In genomic region chr9:122865697-122866166, GRCm38 (mm10) we compare ENCODE assay signal across 7 mouse cellular contexts. TPM values are rescaled to one million over a fixed set of nuclear protein-coding genes. Genes with fewer than 3 reads are reported as not detected.
A peak's percentile ranks its signal among the peaks of the same experiment; 100 is the strongest.
DNase-seq lines count a peak whose midpoint lies in the region; ATAC-seq lines count a peak whose summit lies in the region.

TSS of gene Zfp445 (minus strand) at chr9:122866006.

- WGBS in intestine, embryonic 15.5 days: under 1% methylated on average over 34 of the region's 34 CpGs
- WGBS in midbrain, embryonic 10.5 days: under 1% methylated on average over 34 of the region's 34 CpGs

- intact Hi-C loops in gastrocnemius, postnatal 36 days (cut with DNase I): no loop called here
- intact Hi-C loops in left cerebral cortex, postnatal 25 days (cut with DNase I): loop anchor here (5.0 kb wide), 1 partner anchor 87 kb away; the partner anchor contains the start of genes 1110059G10Rik and Kif15

- peak within 1 kb of the TSS; percentile 89 for H3K9ac ChIP-seq in intestine, embryonic 15.5 days

- peak; percentile 95 for ATAC-seq in intestine, embryonic 15.5 days

- H3K27me3 ChIP-seq in intestine, embryonic 15.5 days (replicated peaks): no peaks in the 10 kb centered on the region
- H3K27me3 ChIP-seq in midbrain, embryonic 10.5 days (ENCODE audit: low read depth, poor library complexity, severe bottlenecking): no peaks in the 10 kb centered on the region

- H3K9me3 ChIP-seq in intestine, embryonic 15.5 days: peaks cover 7% of the 10 kb centered on the region; the same call in 1 of the 2 replicates
- H3K9me3 ChIP-seq in midbrain, embryonic 10.5 days (replicated peaks): peaks cover 24% of the 10 kb centered on the region

- H3K27ac ChIP-seq in intestine, embryonic 15.5 days: peak within 1 kb of the TSS; percentile 83
- H3K27ac ChIP-seq in midbrain, embryonic 10.5 days (replicated peaks): peak within 1 kb of the TSS; percentile 96

- H3K36me3 ChIP-seq in intestine, embryonic 15.5 days: peaks cover 16% of the 10 kb centered on the region
- H3K36me3 ChIP-seq in midbrain, embryonic 10.5 days: peaks cover 31% of the 10 kb centered on the region

- H3K4me3 ChIP-seq in intestine, embryonic 15.5 days (replicated peaks): peak within 1 kb of the TSS; percentile 91
- peak within 1 kb of the TSS; percentile 90 for H3K4me3 ChIP-seq in midbrain, embryonic 10.5 days

- H3K4me2 ChIP-seq in intestine, embryonic 15.5 days (replicated peaks): peak within 1 kb of the TSS; percentile 66

- peak; percentile 90 for DNase-seq in adrenal gland, adult 2 months
- DNase-seq in embryo, embryonic 11.5 days (ENCODE audit: low read depth, low spot score): peak; percentile 79
- DNase-seq in gastrocnemius, postnatal 36 days: peak; percentile 63 to 71
- DNase-seq in left cerebral cortex, postnatal 25 days (ENCODE audit: low spot score in 2 of 2): peak; percentile 83 to 84
- DNase-seq in midbrain, embryonic 10.5 days (ENCODE audit: low spot score): peak; percentile 89
- peak; percentile 71 for DNase-seq in right cerebral cortex, postnatal 4 days

- H3K4me1 ChIP-seq in intestine, embryonic 15.5 days (replicated peaks): peaks cover 8% of the 10 kb centered on the region
- H3K4me1 ChIP-seq in midbrain, embryonic 10.5 days: peaks cover 20% of the 10 kb centered on the region

RNA-seq across cellular contexts. Expression of gene Zfp445, which starts in this region (rescaled TPM):
- 100 to 1,000 TPM in 1 of 2 experiments, 10 to 100 TPM in 1; 71.4 to 109 TPM for total RNA-seq in adrenal gland, adult 2 months (2021)
- 15.5 and 30.5 TPM in 2 replicates for polyA plus RNA-seq in adrenal gland, adult 2 months (2012; rRNA removed)
- 10 to 100 TPM; 27.6 to 35.0 TPM for total RNA-seq in gastrocnemius, postnatal 36 days (2021)
- 46.6 and 48.3 TPM in 2 replicates for polyA plus RNA-seq in intestine, embryonic 15.5 days (2015; fragmentation: Nextera tagmentation; extraction: Ambion mirVana)
- total RNA-seq in left cerebral cortex, postnatal 25 days (2021): 100 to 1,000 TPM; 151 to 172 TPM
- 69.5 and 88.0 TPM in 2 replicates for polyA plus RNA-seq in midbrain, embryonic 10.5 days (2016; fragmentation: Nextera tagmentation; extraction: Ambion mirVana)

Comparison
In these comparisons a context has a peak if more than half of its experiments do, and no peak if none do; other contexts are left out.
1. Peak in every context shown above with its lines: DNase-seq, ATAC-seq, H3K4me3 ChIP-seq and H3K27ac ChIP-seq.